Mouse (Mus musculus): ENCODE data around the gene Pitpnc1. TPM values are rescaled to one million over a fixed set of nuclear protein-coding genes. Genes with fewer than 3 reads are reported as not detected.

Pitpnc1 gene
- polyA plus RNA-seq, 1 experiment = 0.74 TPM

GRCm38 (mm10) chr11:107437723-107438122 is 32.8 kb downstream of the Pitpnc1 start:
- no peaks in the 10 kb centered on the region for H3K36me3 ChIP-seq (ENCODE audit: control insufficient read depth, insufficient read depth)
- H3K4me2 ChIP-seq (ENCODE audit: low read depth) = no peak overlapping the region
- no peak overlapping the region for H3ac ChIP-seq (ENCODE audit: control insufficient read depth, insufficient read length)
- H3K27me3 ChIP-seq (ENCODE audit: control insufficient read depth, insufficient read depth, insufficient read length) = no peaks in the 10 kb centered on the region
- H3K79me2 ChIP-seq (ENCODE audit: control insufficient read depth, insufficient read depth) = no peaks in the 10 kb centered on the region
- no peak for TF ChIP-seq SRF (IDR thresholded peaks at IDR 0.05; ENCODE audit: control insufficient read depth, insufficient read length, low read depth)
- TF ChIP-seq MAX (IDR thresholded peaks at IDR 0.05; ENCODE audit: low read depth) = no peak
- TF ChIP-seq CEBPB (IDR thresholded peaks at IDR 0.05; ENCODE audit: insufficient read depth, poor library complexity, severe bottlenecking) = no peak
- TF ChIP-seq MYOD1 (IDR thresholded peaks at IDR 0.05; ENCODE audit: control insufficient read depth in 1 of 3, insufficient read length in 2 of 3, low read depth in 2 of 3) = no peak
- no peak for TF ChIP-seq REST (IDR thresholded peaks at IDR 0.05; ENCODE audit: insufficient read depth, insufficient read length)
- TF ChIP-seq TCF3 (IDR thresholded peaks at IDR 0.05; ENCODE audit: insufficient read length, low read depth) = no peak
- TF ChIP-seq E2F4 (IDR thresholded peaks at IDR 0.05; ENCODE audit: insufficient read depth) = no peak
- no peak for TF ChIP-seq POLR2A (IDR thresholded peaks at IDR 0.05; ENCODE audit: insufficient read length, low read depth)
- TF ChIP-seq MYOG (IDR thresholded peaks at IDR 0.05; ENCODE audit: control insufficient read depth in 1 of 3, insufficient read depth in 1 of 3, insufficient read length in 2 of 3, low read depth in 2 of 3) = no peak
- no peak for TF ChIP-seq USF1 (IDR thresholded peaks at IDR 0.05; ENCODE audit: low read depth)
- no peak overlapping the region for H3K4me3 ChIP-seq

- Histone ChIP-seq H3K36me3 (ENCODE audit: control insufficient read depth, insufficient read depth) (no peaks in the 10 kb centered on the region), H3K79me2 (ENCODE audit: control insufficient read depth, insufficient read depth) (no peaks in the 10 kb centered on the region), H3ac (ENCODE audit: control insufficient read depth, insufficient read length) (no peak overlapping the region), H3K4me2 (ENCODE audit: low read depth) (no peak overlapping the region), H3K27me3 (ENCODE audit: control insufficient read depth, insufficient read depth, insufficient read length) (no peaks in the 10 kb centered on the region), H3K4me3 (no peak overlapping the region)
- TF ChIP-seq TCF3 (IDR thresholded peaks at IDR 0.05; ENCODE audit: insufficient read length, low read depth) = no peak
- TF ChIP-seq CEBPB (IDR thresholded peaks at IDR 0.05; ENCODE audit: insufficient read depth, poor library complexity, severe bottlenecking) = no peak
- no peak for TF ChIP-seq POLR2AphosphoS2 (IDR thresholded peaks at IDR 0.05; ENCODE audit: insufficient read length, low read depth)
- TF ChIP-seq TCF12 (IDR thresholded peaks at IDR 0.05; ENCODE audit: insufficient read depth, poor library complexity, severe bottlenecking) = no peak
- TF ChIP-seq SRF (IDR thresholded peaks at IDR 0.05; ENCODE audit: control insufficient read depth, insufficient read length, low read depth) = no peak
- TF ChIP-seq E2F4 (IDR thresholded peaks at IDR 0.05; ENCODE audit: insufficient read depth) = no peak
- TF ChIP-seq POLR2A (IDR thresholded peaks at IDR 0.05; ENCODE audit: insufficient read length, low read depth) = no peak
- TF ChIP-seq MYOD1 (IDR thresholded peaks at IDR 0.05; ENCODE audit: control insufficient read depth in 1 of 3, insufficient read length in 2 of 3, low read depth in 2 of 3) = no peak
- no peak for TF ChIP-seq MYOG (IDR thresholded peaks at IDR 0.05; ENCODE audit: control insufficient read depth in 1 of 3, insufficient read depth in 1 of 3, insufficient read length in 2 of 3, low read depth in 2 of 3)
- no peak for TF ChIP-seq USF1 (IDR thresholded peaks at IDR 0.05; ENCODE audit: low read depth)
- TF ChIP-seq REST (IDR thresholded peaks at IDR 0.05; ENCODE audit: insufficient read depth, insufficient read length) = no peak
- TF ChIP-seq MAX (IDR thresholded peaks at IDR 0.05; ENCODE audit: low read depth) = no peak
Observed at GRCm38 (mm10) chr11:107435776-107436449, 34.6 kb downstream of the Pitpnc1 start.

DNA sequence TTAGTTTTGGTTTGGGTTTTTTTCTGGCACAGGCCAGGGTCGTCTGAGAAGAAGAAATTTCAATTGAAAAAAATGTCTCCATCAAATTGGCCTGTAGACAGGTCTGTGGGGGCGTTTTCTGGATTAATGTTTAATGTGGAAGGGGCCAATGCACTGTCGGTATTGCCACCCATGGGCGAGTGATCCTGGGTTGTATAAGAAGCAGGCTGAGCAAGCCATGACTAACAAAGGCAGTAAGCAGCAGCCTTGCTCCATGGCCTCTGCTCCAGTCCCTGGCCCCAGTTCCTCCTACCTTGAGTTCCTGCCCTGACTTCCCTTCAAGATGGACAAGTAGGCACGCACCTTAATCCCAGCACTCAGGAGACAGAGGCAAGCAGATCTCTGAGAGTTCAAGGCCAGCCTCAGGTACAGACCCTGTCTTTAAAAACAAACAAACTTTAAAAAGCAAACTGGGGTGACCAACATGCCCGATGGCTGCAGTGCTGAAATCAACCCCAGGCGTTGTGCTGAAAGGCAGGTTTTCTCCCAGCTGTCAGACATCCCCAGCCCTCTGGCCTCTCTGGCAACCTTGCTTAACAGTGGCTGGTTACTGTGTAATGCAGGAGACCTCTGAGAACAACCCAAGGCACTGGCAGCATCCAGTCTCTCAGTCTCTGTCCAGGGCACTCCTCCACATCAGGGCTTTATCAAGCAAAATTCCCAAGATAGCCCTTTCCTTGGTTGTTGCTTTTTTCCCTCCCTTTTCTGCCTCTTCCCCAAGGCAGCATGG is 39.1 kb downstream of the Pitpnc1 start:
- Histone ChIP-seq H3ac (ENCODE audit: control insufficient read depth, insufficient read length) (no peak overlapping the region), H3K27me3 (ENCODE audit: control insufficient read depth, insufficient read depth, insufficient read length) (no peaks in the 10 kb centered on the region), H3K4me3 (no peak overlapping the region), H3K36me3 (ENCODE audit: control insufficient read depth, insufficient read depth) (no peaks in the 10 kb centered on the region), H3K79me2 (ENCODE audit: control insufficient read depth, insufficient read depth) (no peaks in the 10 kb centered on the region), H3K4me2 (ENCODE audit: low read depth) (no peak overlapping the region)
- no peak for TF ChIP-seq MYOG (IDR thresholded peaks at IDR 0.05; ENCODE audit: control insufficient read depth in 1 of 3, insufficient read depth in 1 of 3, insufficient read length in 2 of 3, low read depth in 2 of 3)
- no peak for TF ChIP-seq MAX (IDR thresholded peaks at IDR 0.05; ENCODE audit: low read depth)
- no peak for TF ChIP-seq SRF (IDR thresholded peaks at IDR 0.05; ENCODE audit: control insufficient read depth, insufficient read length, low read depth)
- no peak for TF ChIP-seq REST (IDR thresholded peaks at IDR 0.05; ENCODE audit: insufficient read depth, insufficient read length)
- no peak for TF ChIP-seq USF1 (IDR thresholded peaks at IDR 0.05; ENCODE audit: low read depth)
- TF ChIP-seq CEBPB (IDR thresholded peaks at IDR 0.05; ENCODE audit: insufficient read depth, poor library complexity, severe bottlenecking) = no peak
- no peak for TF ChIP-seq TCF3 (IDR thresholded peaks at IDR 0.05; ENCODE audit: insufficient read length, low read depth)
- TF ChIP-seq E2F4 (IDR thresholded peaks at IDR 0.05; ENCODE audit: insufficient read depth) = no peak
- no peak for TF ChIP-seq MYOD1 (IDR thresholded peaks at IDR 0.05; ENCODE audit: control insufficient read depth in 1 of 3, insufficient read length in 2 of 3, low read depth in 2 of 3)
- TF ChIP-seq TCF12 (IDR thresholded peaks at IDR 0.05; ENCODE audit: insufficient read depth, poor library complexity, severe bottlenecking) = no peak
- no peak for TF ChIP-seq POLR2A (IDR thresholded peaks at IDR 0.05; ENCODE audit: insufficient read length, low read depth)
- no peak for TF ChIP-seq POLR2AphosphoS2 (IDR thresholded peaks at IDR 0.05; ENCODE audit: insufficient read length, low read depth)

DNA sequence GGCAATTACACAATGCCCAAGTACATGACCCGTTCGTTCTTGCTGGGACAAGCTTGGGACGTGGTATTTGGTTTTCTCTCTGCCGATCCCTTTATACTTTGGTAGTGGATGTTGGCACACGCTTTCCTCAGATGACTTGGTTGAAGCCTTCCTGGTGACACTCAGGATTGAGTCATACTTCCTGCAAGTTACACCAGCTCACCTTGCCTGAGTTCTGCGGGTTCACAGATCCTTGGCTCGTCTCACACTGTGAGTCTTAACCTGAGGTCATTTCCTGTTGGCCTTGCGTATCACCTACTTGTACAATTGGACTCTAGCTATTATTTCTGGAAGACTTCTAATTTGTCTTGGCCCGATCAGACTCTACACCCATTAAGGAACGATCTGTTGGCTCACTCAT is 42.5 kb downstream of the Pitpnc1 start:
- H3ac ChIP-seq (ENCODE audit: control insufficient read depth, insufficient read length) = no peak overlapping the region
- no peaks in the 10 kb centered on the region for H3K79me2 ChIP-seq (ENCODE audit: control insufficient read depth, insufficient read depth)
- no peak overlapping the region for H3K4me3 ChIP-seq
- TF ChIP-seq MAX (IDR thresholded peaks at IDR 0.05; ENCODE audit: low read depth) (no peak), E2F4 (IDR thresholded peaks at IDR 0.05; ENCODE audit: insufficient read depth) (no peak), USF1 (IDR thresholded peaks at IDR 0.05; ENCODE audit: low read depth) (no peak), TCF12 (IDR thresholded peaks at IDR 0.05; ENCODE audit: insufficient read depth, poor library complexity, severe bottlenecking) (no peak), MYOG (IDR thresholded peaks at IDR 0.05; ENCODE audit: control insufficient read depth in 1 of 3, insufficient read depth in 1 of 3, insufficient read length in 2 of 3, low read depth in 2 of 3) (no peak), POLR2A (IDR thresholded peaks at IDR 0.05; ENCODE audit: insufficient read length, low read depth) (no peak), REST (IDR thresholded peaks at IDR 0.05; ENCODE audit: insufficient read depth, insufficient read length) (no peak), CEBPB (IDR thresholded peaks at IDR 0.05; ENCODE audit: insufficient read depth, poor library complexity, severe bottlenecking) (no peak), MYOD1 (IDR thresholded peaks at IDR 0.05; ENCODE audit: control insufficient read depth in 1 of 3, insufficient read length in 2 of 3, low read depth in 2 of 3) (no peak), POLR2AphosphoS2 (IDR thresholded peaks at IDR 0.05; ENCODE audit: insufficient read length, low read depth) (no peak), TCF3 (IDR thresholded peaks at IDR 0.05; ENCODE audit: insufficient read length, low read depth) (no peak), SRF (IDR thresholded peaks at IDR 0.05; ENCODE audit: control insufficient read depth, insufficient read length, low read depth) (no peak)
- H3K36me3 ChIP-seq (ENCODE audit: control insufficient read depth, insufficient read depth) = no peaks in the 10 kb centered on the region
- no peak overlapping the region for H3K4me2 ChIP-seq (ENCODE audit: low read depth)
- H3K27me3 ChIP-seq (ENCODE audit: control insufficient read depth, insufficient read depth, insufficient read length) = no peaks in the 10 kb centered on the region
